Mouse (Mus musculus): ENCODE measurements around the gene Racgap1.

The Racgap1 gene

DNA sequence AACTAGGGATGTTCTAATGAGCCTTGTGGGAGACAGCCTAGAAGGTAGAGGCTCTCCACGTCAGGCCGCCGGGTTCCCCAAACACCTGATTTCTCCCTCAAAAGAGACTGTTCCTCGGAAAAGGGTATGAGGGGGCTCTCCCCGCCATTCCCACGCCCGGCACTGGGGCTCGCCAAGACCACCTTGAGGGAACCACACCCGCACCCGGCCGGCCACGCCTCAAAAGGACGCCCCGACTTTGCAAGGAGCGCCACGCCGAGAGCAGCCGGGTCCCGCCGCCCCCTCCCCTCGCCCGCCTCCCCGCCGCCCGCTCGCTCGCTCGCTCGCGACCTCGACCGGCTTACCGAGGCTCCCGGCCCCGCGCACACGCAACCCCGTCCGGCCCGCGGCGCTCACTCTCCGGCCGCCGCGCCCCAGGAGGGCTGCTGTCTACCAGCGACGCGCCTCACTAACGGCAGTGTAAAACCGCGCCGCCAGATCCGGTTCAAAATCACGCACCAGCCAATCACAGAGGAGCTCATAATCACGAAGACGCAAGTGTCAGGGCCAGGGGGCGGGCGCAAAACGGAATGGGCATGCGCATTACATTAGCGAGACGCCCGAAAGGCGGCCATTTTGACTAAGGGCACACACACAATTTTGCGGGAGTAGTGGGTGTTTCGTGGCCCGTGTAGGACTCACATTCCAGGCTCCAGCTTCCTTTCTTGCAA, at the start of gene Racgap1:
Gene Racgap1, minus strand, starts transcription at position 494 of the 710 bp plus-strand sequence.
- peak; percentile 81 for DNase-seq (ENCODE audit: low spot score)

DNA sequence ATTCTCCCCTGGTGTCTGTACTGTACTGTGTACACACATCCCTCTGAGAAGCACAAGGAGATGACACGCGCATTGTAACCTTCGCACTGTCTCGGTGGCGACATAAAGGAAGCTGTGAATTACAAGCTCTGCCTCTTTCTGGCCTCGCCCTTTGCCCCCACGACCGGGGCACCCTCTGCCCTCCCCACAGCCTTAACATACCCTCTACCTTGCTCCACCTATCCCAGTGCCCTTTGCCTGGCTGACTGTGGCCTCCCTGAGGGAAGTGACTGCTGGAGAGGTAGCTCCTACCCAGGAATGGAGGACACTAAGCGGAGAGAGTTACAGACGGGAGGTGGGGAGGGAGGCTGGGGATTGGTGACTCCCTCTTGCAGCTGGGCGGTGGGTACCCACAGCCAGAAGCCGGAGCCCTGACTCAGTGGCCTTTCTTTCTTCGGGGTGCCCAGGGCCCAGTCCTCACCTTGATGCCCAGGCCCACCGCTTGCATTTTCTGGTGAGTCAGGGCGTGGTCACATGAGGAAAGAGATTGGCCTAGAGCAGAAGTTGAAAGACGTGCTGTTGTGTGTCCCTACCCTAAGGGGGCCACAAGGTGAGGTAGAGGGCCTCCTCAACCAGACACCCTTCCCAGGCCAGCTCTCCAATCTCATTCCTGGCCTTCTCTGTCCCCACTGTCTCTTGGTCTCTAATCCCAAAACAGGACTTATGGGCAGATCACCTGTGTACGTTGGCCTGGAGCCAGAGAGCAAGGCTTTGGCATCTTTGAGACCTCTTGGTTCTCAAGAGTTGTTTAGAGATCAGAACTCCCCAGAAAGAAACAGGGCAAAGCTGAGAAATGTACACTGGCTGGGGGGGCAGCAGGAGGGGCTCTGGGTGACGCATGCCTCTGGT, 49.0 kb upstream of the Racgap1 start:
- no peak for DNase-seq (ENCODE audit: low spot score)

DNA sequence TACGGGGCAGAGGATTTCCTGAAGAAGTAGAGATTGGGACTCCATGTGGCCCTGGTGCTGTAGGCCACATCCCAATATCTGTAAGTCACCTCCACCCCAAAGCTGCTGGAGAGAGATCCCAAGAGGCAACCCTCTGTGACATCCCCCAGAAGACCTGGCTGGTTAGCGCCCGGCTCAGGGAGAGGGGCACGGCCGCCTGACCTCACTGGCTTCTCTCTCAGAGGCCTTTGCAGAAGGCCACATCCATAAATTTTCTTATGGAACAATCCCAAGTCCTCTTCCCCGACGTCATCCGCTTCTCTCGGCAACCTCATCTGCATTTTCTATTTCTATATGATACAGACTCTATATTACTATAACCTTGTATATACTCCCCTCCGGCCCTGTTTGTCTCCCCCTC, 48.3 kb upstream of the Racgap1 start:
- DNase-seq (ENCODE audit: low spot score), result no peak

DNA sequence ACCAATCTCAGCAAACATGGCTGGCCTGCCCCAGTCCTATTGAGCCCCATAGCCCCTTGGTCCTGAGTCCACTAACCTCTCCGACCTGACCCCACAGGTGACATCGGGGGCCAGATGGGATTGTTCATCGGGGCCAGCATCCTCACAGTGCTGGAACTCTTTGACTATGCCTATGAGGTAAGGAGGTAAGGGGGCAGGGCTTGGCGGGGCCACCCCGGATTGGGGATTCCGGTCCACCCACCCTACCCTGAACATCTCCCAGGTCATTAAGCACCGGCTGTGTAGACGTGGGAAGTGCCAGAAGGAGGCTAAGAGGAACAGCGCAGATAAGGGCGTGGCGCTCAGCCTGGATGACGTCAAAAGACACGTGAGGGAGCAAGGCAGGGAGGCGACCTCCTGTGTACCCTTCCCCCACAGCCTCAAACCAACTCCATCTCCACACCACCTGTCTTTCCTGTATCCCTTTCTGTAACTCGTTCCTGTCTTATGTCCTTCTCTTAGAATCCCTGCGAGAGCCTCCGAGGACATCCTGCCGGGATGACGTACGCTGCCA, 47.2 kb upstream of the Racgap1 start:
- DNase-seq (ENCODE audit: low spot score), result no peak

DNA sequence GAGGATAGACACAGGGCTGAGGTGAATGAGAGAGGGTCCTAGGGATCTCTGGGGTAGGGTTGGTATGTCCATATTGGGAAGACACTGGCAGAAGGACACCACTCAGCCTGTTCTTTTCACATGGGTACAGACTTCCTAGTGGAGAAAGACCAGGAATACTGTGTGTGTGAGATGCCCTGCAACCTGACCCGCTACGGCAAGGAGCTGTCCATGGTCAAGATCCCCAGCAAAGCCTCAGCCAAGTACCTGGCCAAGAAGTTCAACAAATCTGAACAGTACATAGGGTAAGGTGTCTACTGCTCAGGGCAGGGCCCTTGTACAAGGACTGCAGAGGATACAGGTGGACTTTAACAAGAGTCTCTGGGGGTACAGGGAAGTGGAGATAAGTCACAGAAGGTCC, 45.9 kb upstream of the Racgap1 start:
- DNase-seq (ENCODE audit: low spot score), result no peak

DNA sequence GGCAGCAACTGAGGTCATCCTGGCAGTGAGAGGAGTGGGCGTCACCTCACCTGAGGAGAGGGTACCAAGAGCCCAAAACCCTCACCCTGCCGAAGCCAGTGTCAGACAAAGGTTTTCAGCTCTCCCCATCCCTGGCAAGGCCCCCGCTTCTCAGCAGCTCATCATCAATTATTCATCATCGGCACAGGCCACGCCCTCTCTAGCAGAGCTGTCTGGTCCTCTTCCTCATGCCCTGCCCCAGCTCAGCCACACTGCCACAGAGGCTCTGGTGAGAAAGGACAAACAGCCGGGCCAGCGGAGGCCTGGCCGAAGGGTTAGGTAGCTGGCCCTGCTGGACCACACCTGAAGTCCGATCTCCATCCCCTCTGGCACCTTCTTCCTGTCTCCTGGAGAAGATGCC, 40.5 kb upstream of the Racgap1 start:
- DNase-seq (ENCODE audit: low spot score), result no peak

DNA sequence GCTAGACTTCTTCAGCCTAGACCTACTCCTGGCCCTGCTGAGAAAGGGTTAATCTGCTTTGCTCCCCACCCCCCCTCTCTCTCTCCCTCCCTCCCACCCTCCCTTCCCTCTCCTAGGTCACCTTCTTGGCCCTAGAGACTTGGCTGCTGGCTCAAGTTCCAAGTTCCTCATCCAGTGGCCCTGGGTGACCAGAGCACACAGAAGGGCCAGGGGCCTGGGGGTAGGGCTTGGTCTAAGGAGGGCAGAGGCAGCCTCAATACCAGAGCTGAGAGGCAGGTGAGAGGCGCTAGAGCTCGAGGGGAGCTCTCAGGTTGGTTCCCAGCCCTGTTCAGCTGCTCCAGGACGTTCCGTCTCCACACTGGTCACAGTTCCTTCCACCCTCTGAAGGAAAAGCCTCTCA, 39.5 kb upstream of the Racgap1 start:
- no peak for DNase-seq (ENCODE audit: low spot score)

DNA sequence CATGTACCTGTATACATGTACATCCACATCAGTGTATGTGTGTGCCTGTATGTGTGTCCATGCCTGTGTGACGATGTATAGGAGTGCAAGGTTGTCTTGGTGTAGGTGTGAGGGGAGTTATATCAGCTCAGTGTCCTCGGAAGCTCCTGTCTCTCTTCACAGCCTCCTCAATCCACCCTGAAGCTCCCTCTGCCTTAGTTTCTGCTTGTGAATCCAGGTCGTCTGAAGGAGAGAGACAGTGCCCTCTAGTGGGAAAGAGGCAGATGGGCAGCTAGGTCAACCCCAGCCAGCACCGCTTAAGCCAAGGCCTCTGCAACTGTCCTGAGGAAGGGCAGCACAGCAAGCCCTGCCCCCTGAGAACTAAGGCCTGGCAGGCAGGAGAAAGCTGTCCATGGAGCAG, 37.3 kb upstream of the Racgap1 start:
- DNase-seq (ENCODE audit: low spot score), result no peak

DNA sequence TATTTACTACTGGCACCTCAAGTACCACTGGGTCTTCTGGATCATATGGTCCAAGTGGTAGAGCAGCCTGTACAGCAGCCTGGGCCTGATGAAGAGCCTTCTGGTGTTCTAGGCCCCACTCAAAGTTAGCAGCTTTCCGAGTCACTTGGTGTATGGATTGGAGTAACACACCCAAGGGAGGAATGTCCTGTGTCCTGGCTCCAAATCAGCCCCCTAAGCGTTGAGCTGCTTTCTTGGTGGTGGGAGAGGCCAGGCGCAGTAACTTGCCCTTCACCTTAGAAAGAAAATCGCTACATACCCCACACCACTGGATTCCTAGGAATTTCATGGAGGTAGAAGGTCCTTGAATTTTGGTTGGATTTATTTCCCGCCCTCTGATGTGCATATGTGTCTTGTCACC, 32.7 kb upstream of the Racgap1 start:
- DNase-seq (ENCODE audit: low spot score), result no peak

DNA sequence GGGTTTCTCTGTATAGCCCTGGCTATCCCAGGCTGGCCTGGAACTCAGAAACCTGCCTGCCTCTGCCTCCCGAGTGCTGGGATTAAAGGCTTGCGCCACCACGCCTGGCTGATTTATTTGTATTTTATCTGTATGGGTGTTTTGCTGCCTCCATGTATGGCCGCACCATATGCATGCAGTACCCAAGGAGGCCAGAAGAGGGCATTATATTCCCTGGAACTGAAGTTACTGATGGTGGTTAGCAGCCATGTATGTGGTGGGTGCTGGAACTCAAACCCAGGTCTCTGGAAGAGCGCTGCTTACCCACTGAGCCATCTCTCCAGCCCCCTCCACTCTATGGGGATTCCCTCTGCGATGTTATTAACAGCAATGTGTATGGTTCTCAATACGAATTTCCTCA, 31.4 kb upstream of the Racgap1 start:
- no peak for DNase-seq (ENCODE audit: low spot score)

DNA sequence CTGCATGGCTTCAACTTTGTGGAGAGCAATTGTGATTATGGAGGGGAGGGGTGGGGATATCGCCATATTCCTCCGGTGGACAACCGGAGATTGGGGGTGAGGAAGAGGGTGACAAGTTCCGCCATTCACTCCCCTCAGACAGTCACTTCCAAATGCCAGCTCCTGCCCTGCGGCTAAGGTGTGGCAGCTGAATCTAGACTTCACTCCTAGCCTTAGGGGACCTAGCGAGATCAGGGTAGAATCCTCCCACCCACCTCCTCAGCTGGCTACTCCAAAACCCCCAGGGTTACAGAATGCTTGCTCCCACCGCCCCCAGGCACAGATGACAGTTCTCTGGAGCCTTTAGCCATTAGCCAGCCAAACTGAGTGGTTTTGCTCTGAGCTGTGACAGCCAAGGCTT, 27.6 kb upstream of the Racgap1 start:
- DNase-seq (ENCODE audit: low spot score), result no peak

DNA sequence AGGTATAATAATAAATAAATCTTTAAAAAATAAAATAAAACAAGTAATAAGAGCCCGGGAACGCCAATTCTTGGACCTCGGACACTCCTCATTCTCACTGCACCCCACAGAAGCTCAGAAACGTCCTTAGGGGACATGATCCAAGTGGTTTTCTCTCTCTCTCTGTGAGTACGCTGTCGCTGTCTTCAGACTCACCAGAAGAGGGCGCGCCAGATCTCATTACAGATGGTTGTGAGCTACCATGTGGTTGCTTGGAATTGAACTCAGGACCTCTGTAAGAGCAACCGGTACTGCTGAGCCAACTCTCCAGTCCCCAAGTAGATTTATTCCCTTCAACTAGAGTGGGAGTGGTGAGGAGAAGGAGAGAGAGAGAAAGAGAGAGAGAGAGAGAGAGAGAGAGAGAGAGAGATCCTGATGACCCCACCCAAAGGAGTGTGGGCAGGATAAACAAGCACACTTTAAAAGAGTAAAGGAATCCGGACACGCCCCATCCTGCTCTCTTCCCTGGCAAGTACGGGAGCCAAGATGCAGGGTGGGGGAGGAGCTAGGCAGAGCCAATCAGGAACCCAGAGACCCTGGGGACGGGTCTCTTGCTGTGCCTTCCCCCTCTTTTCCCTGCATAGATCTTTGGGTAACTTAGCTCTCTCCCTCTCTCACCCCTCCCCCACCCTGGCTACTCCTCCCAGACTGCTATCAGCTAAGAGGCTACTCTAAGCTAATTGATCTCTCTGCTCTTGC, 26.8 kb upstream of the Racgap1 start:
- no peak for DNase-seq (ENCODE audit: low spot score)

DNA sequence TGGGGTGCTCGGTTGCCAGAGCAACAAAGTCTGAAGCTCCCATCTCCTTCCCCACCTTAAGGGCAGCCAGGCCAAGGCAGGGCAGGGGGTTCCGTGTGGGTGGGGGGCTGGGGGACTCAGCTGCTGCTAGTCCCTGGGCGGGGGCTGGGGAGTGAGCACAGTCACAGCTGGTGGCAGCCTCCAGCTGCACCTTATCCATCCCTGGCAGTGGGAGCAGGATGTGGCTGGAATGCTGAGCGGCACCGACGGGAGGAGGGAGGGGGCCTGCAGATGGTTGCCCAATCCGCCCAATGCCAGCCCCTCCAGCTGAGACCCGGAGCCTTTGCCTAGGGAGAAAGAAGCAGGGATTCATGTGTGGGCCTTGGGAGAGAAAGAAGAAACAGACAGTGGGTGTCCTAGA, 25.6 kb upstream of the Racgap1 start:
- no peak for DNase-seq (ENCODE audit: low spot score)

DNA sequence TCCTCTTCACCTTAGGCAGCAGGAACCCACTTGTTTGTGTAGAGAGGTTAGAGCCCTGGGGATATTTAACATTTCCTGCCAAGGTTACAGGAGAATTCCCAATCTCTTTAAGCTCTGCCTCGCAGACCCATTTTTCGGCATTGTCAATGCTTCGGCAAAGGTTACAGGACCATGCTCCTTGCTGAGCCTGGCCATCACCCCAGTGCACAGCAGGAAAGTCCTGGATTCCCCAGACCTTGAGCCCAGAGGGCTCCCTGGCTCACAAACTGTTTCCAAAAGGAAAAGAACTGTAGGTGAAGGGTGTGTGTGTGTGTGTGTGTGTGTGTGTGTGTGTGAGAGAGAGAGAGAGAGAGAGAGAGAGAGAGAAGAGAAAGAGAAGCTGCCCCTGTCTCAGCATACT, 23.4 kb upstream of the Racgap1 start:
- no peak for DNase-seq (ENCODE audit: low spot score)

DNA sequence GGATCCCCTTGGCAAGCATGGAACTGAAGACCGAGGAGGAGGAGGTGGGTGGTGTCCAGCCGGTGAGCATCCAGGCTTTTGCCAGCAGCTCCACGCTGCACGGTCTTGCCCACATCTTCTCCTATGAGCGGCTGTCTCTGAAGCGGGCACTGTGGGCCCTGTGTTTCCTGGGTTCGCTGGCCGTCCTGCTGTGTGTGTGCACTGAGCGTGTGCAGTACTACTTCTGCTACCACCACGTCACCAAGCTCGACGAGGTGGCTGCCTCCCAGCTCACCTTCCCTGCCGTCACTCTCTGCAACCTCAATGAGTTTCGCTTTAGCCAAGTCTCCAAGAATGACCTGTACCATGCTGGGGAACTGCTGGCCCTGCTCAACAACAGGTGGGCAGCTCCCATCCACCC, 20.3 kb upstream of the Racgap1 start:
- DNase-seq (ENCODE audit: low spot score), result no peak

DNA sequence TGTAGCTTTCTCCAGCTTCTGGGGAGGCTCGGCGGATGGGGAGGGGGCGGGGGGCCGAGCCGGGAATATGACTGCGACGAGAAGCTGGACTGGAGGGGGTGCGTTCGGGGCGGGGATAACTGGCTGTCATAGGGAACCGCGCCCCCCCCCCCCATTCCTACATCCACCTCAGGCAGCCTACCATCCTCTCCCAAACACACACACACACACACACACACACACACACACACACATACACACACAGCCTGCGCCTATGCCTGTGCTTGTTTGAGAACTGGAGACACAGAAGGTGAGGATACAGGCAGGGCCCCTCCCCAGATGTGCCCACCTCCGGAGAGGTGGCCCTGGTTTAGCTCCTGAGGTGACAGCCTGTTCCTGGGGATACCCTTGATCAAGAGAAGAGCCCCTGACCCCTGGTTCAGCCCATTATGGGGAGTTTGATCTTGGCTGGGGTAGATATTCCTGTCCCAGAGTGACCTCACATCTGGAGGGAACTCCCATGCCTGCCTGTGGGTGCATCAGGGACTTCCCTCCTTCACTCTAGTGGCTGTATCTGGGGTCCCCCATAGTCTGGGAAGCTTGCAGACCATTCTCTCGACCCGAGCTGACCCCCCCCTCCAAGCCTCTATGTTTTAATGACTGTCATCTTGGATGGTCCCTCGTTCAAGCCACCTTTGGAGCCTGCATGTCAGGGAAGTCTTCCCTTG, 19.7 kb upstream of the Racgap1 start:
- DNase-seq (ENCODE audit: low spot score), result no peak

DNA sequence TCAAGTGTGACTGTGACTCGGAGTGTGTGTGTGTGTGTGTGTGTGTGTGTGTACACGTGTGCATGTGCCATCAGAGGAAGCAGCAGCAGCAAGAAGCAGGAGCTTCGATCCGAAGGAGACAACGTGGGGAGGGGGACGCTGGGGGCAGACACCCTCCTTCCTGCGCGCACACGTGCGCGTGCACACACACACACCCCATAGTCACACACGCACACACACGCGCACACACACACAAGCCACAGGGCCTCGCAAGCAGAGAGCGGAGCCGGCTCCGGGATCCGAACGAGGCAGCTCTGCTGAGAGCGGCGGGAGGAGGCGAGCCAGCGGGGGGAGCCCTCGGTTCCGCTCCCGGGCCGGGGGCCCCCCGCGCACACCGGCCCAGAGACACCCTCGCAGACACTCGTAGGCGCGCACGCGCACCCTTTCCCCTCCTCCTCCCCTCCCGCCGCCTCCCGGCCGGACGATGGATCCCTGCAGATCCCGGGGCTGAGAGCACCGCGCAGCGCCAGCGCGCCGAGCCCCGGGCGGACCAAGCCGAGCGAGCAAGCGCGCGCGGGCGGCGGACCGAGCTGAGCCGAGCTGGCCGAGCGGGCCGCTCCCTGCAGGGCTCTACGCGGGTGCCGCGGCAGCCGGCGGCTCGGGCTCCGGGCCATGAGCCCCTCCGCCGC, 18.8 kb upstream of the Racgap1 start, which contains the start of gene Asic1:
Gene Asic1, plus strand, starts transcription at position 215 of the 668 bp plus-strand sequence.
- peak; percentile 36 for DNase-seq (ENCODE audit: low spot score)

DNA sequence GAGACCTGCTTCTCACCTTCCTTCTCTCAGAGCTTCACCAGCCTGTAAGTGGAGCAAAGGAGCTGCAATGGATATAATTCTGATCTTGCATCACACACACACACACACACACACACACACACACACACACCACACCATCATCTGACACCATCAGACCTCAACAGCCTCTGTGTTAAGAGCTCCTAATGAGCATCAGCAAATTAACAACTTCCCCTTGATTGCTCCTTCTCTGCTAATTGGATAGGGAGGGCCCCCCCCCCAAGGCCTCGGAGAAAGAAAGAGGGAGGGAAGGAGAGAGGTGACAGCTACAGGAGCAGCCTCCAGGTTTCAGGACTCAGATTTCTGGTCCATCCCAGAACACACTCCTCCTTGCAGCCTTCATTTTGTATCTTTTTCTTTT, 17.9 kb upstream of the Racgap1 start:
- no peak for DNase-seq (ENCODE audit: low spot score)

DNA sequence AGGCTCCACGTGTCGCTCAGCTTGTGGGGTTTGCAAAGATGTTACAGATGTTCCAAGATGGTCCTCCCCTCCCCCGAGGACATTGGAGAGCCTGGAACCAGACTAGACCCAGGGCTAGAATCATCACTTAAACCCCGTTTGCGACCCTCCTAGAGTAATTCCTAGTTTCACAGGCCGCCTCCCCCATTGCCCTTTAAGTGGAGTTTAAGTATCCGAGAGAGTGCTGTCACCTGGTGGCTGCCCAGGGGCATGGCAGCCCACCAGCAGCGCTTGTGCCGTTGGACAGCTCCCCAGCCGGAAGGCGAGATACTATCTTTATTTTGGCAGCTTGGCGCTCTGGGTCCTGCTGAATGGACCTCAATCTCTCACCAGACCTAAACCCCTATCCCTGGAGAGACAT, 17.4 kb upstream of the Racgap1 start:
- DNase-seq (ENCODE audit: low spot score), result peak; percentile 51

DNA sequence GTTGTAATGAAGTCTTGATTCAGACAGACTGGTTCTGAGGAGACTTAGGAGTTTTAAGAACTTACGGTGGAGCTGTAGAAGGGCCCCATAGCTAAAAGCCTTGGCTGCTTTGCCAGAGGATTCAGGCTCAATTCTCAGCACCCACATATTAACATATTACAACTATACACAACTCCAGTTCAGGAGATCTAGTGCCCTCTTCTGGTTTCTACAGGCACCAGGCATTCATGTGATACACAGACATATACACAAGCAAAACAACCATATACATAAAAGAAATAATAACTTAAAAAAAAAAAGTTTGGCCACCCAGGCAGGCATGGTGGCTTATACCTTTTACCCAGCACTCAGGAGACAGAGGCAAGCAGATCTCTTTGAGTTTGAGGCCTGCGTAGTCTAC, 16.1 kb upstream of the Racgap1 start:
- no peak for DNase-seq (ENCODE audit: low spot score)
